Mouse (Mus musculus) olfactory bulb, adult 2 months (tissue): Measurements from ENCODE around the gene Lta.

Experiments
- CTCF ChIP-seq: fragments of 200-500 bp; IDR thresholded peaks from 2 replicates; pipeline ENCODE4 v1.5.1; 2012; ENCODE audit warnings: low read depth, mild to moderate bottlenecking, low read length, moderate library complexity; ENCODE audit not compliant: insufficient read depth
- POLR2A ChIP-seq: fragments of 200-500 bp; IDR thresholded peaks from 2 replicates; pipeline ENCODE4 v1.6.1; 2012; ENCODE audit warnings: mild to moderate bottlenecking, low read depth, low read length, moderate library complexity; ENCODE audit not compliant: insufficient read depth

- no peak for TF ChIP-seq CTCF
- no peak for TF ChIP-seq POLR2A
Measured at GRCm38 (mm10) chr17:35224641-35225040, 19.5 kb upstream of the Lta start.
